Mouse (Mus musculus) lung, adult 2 months (tissue): ENCODE measurements around the gene Gpi1. TPM values are rescaled to one million over a fixed set of nuclear protein-coding genes. Genes with fewer than 3 reads are reported as not detected.
"Not testable (repeated sequence)": the region's sequence is repeated elsewhere in the genome, so short reads cannot be mapped to it uniquely, and the experiment has no call there.

Experiments
- DNase-seq: peaks from one replicate; pipeline ENCODE4 v3.0.0; 2022
- H3K4me1 ChIP-seq: fragments of 200-500 bp; 2 replicates; pipeline ENCODE4 v1.6.1; 2011; ENCODE audit warnings: low read length; ENCODE audit not compliant: control insufficient read depth, insufficient read depth
- H3K4me3 ChIP-seq: fragments of 200-500 bp; replicated peaks from 2 replicates; pipeline ENCODE3; 2011; ENCODE audit warnings: low read depth, mild to moderate bottlenecking, control low read depth, low read length; ENCODE audit errors: extremely low read depth
- CTCF ChIP-seq: fragments of 200-500 bp; IDR thresholded peaks from 2 replicates; pipeline ENCODE4 v1.5.1; 2011; ENCODE audit warnings: mild to moderate bottlenecking, low read length, control low read depth; ENCODE audit not compliant: insufficient read depth
- POLR2A ChIP-seq: fragments of 200-500 bp; IDR thresholded peaks from 2 replicates; pipeline ENCODE4 v1.6.1; 2011; ENCODE audit warnings: low read depth, mild to moderate bottlenecking, control low read depth, low read length, borderline replicate concordance; ENCODE audit errors: extremely low read depth
- WGBS: fragments of 180-500 bp; shearing (Covaris S2); methylation state at CpG from one replicate; pipeline ENCODE4 v1.1.7; 2018; 5-methylcytosine and 5-hydroxymethylcytosine counted together
- polyA plus RNA-seq: library from polyadenylated mRNA; depleted of rRNA; stranded (reverse); fragments of >200 nt; gene quantifications from 2 replicates; pipeline ENCODE4 v1.2.3, GENCODE M21; 2012

Gene Gpi1
- polyA plus RNA-seq, 1 experiment = 199 TPM

GRCm38 (mm10) chr7:34218496-34218895, 11.6 kb downstream of the Gpi1 start:
- no peaks in the 10 kb centered on the region for H3K4me1 ChIP-seq
- no peak for TF ChIP-seq CTCF
- TF ChIP-seq POLR2A = no peak
- WGBS = 67% methylated on average over 1 of the region's 1 CpGs
- DNase-seq = no peak
- no peak overlapping the region for H3K4me3 ChIP-seq

GRCm38 (mm10) chr7:34216474-34216873, 13.7 kb downstream of the Gpi1 start:
- no peak for DNase-seq
- H3K4me1 ChIP-seq = no peaks in the 10 kb centered on the region
- TF ChIP-seq CTCF = no peak
- TF ChIP-seq POLR2A = no peak
- no peak overlapping the region for H3K4me3 ChIP-seq
- WGBS = 92% methylated on average over 10 of the region's 10 CpGs

GRCm38 (mm10) chr7:34215481-34215880, 14.7 kb downstream of the Gpi1 start:
- TF ChIP-seq POLR2A (no peak), CTCF (no peak)
- no peak for DNase-seq
- Histone ChIP-seq H3K4me3 (no peak overlapping the region), H3K4me1 (no peaks in the 10 kb centered on the region)
- 86% methylated on average over 9 of the region's 9 CpGs for WGBS

- no peak for TF ChIP-seq CTCF
- no peak for TF ChIP-seq POLR2A
- no peaks in the 10 kb centered on the region for H3K4me1 ChIP-seq
- 84% methylated on average over 8 of the region's 8 CpGs for WGBS
- no peak for DNase-seq
- no peak overlapping the region for H3K4me3 ChIP-seq
Measured at GRCm38 (mm10) chr7:34214644-34215043, 15.5 kb downstream of the Gpi1 start.

- no peak overlapping the region for H3K4me3 ChIP-seq
- TF ChIP-seq CTCF (no peak), POLR2A (no peak)
- H3K4me1 ChIP-seq = no peaks in the 10 kb centered on the region
- no peak for DNase-seq
- WGBS = 69% methylated on average over 7 of the region's 7 CpGs
Measured at GRCm38 (mm10) chr7:34213281-34213680, 16.9 kb downstream of the Gpi1 start.

GRCm38 (mm10) chr7:34208027-34208745, 21.9 kb downstream of the Gpi1 start:
- H3K4me1 ChIP-seq = no peaks in the 10 kb centered on the region

GRCm38 (mm10) chr7:34206331-34206730, 23.8 kb downstream of the Gpi1 start:
- TF ChIP-seq CTCF = no peak
- TF ChIP-seq POLR2A = no peak
- Histone ChIP-seq H3K4me3 (no peak overlapping the region), H3K4me1 (no peaks in the 10 kb centered on the region)
- no peak for DNase-seq
- 92% methylated on average over 6 of the region's 6 CpGs for WGBS

More at GRCm38 (mm10) chr7:34208027-34208745, 21.9 kb downstream of the Gpi1 start:
- WGBS = 89% methylated on average over 9 of the region's 9 CpGs
- H3K4me3 ChIP-seq = no peak overlapping the region
- TF ChIP-seq POLR2A = no peak
- TF ChIP-seq CTCF = no peak
- no peak for DNase-seq

GRCm38 (mm10) chr7:34202147-34202546, 28.0 kb downstream of the Gpi1 start:
- 89% methylated on average over 10 of the region's 10 CpGs for WGBS
- DNase-seq, H3K4me3 ChIP-seq, H3K4me1 ChIP-seq: not testable (repeated sequence)

GRCm38 (mm10) chr7:34200829-34201228, 29.3 kb downstream of the Gpi1 start:
- no peaks in the 10 kb centered on the region for H3K4me1 ChIP-seq
- no peak overlapping the region for H3K4me3 ChIP-seq
- no peak for TF ChIP-seq POLR2A
- no peak for TF ChIP-seq CTCF
- no peak for DNase-seq
- 89% methylated on average over 2 of the region's 2 CpGs for WGBS

- WGBS = 54% methylated on average over 3 of the region's 3 CpGs
- DNase-seq = peak; percentile 21
- H3K4me1 ChIP-seq = peaks cover 6% of the 10 kb centered on the region; the same call in 1 of the 2 replicates
Measured at GRCm38 (mm10) chr7:34198346-34198745, 31.8 kb downstream of the Gpi1 start.

More at GRCm38 (mm10) chr7:34198346-34198745, 31.8 kb downstream of the Gpi1 start:
- no peak overlapping the region for H3K4me3 ChIP-seq
- TF ChIP-seq CTCF (no peak), POLR2A (no peak)
